Mouse (Mus musculus): ENCODE measurements around the gene Gm43518. TPM values are rescaled to one million over a fixed set of nuclear protein-coding genes. Genes with fewer than 3 reads are reported as not detected.

The Gm43518 gene
- polyA plus RNA-seq, 1 experiment: not detected

GRCm38 (mm10) chr5:123961046-123961445, 33.8 kb downstream of the Gm43518 start:
- Histone ChIP-seq H3K4me1 (ENCODE audit: control insufficient read depth, insufficient read depth, low read length) (no peaks in the 10 kb centered on the region; the same call in 1 of the 2 replicates), H3K27ac (ENCODE audit: control insufficient read depth, insufficient read depth, low read depth, low read length, poor library complexity) (no peak overlapping the region), H3K4me3 (replicated peaks; ENCODE audit: control insufficient read depth, low read depth, low read length) (no peak overlapping the region)
- WGBS: 91% methylated on average over 12 of the region's 12 CpGs
- no peak for TF ChIP-seq POLR2A (IDR thresholded peaks at IDR 0.05; ENCODE audit: borderline replicate concordance, control insufficient read depth, low read depth, low read length)

- Histone ChIP-seq H3K4me1 (ENCODE audit: control insufficient read depth, insufficient read depth, low read length) (no peaks in the 10 kb centered on the region; the same call in 1 of the 2 replicates), H3K4me3 (replicated peaks; ENCODE audit: control insufficient read depth, low read depth, low read length) (no peak overlapping the region), H3K27ac (ENCODE audit: control insufficient read depth, insufficient read depth, low read depth, low read length, poor library complexity) (no peak overlapping the region)
- WGBS: 87% methylated on average over 4 of the region's 4 CpGs
- TF ChIP-seq CTCF (IDR thresholded peaks at IDR 0.05; ENCODE audit: control insufficient read depth, insufficient read depth, low read length) (no peak), POLR2A (IDR thresholded peaks at IDR 0.05; ENCODE audit: borderline replicate concordance, control insufficient read depth, low read depth, low read length) (no peak)
These were observed 37.0 kb downstream of the Gm43518 start for GRCm38 (mm10) chr5:123964208-123964607.

- H3K4me1 ChIP-seq (ENCODE audit: control insufficient read depth, insufficient read depth, low read length): peaks cover 2% of the 10 kb centered on the region
- TF ChIP-seq CTCF (IDR thresholded peaks at IDR 0.05; ENCODE audit: control insufficient read depth, insufficient read depth, low read length): no peak
- 85% methylated on average over 2 of the region's 2 CpGs for WGBS
- no peak overlapping the region for H3K4me3 ChIP-seq (replicated peaks; ENCODE audit: control insufficient read depth, low read depth, low read length)
- H3K27ac ChIP-seq (ENCODE audit: control insufficient read depth, insufficient read depth, low read depth, low read length, poor library complexity): no peak overlapping the region
These were observed 39.5 kb downstream of the Gm43518 start for GRCm38 (mm10) chr5:123966759-123967158.

GRCm38 (mm10) chr5:123968468-123968867, 41.2 kb downstream of the Gm43518 start:
- Histone ChIP-seq H3K4me1 (ENCODE audit: control insufficient read depth, insufficient read depth, low read length) (peaks cover 4% of the 10 kb centered on the region), H3K4me3 (replicated peaks; ENCODE audit: control insufficient read depth, low read depth, low read length) (no peak overlapping the region), H3K27ac (ENCODE audit: control insufficient read depth, insufficient read depth, low read depth, low read length, poor library complexity) (no peak overlapping the region)
- WGBS: 82% methylated on average over 5 of the region's 5 CpGs
- TF ChIP-seq CTCF (IDR thresholded peaks at IDR 0.05; ENCODE audit: control insufficient read depth, insufficient read depth, low read length) (no peak), POLR2A (IDR thresholded peaks at IDR 0.05; ENCODE audit: borderline replicate concordance, control insufficient read depth, low read depth, low read length) (no peak)

- no peak for TF ChIP-seq CTCF (IDR thresholded peaks at IDR 0.05; ENCODE audit: control insufficient read depth, insufficient read depth, low read length)
- TF ChIP-seq POLR2A (IDR thresholded peaks at IDR 0.05; ENCODE audit: borderline replicate concordance, control insufficient read depth, low read depth, low read length): no peak
- no peak overlapping the region for H3K4me3 ChIP-seq (replicated peaks; ENCODE audit: control insufficient read depth, low read depth, low read length)
- H3K4me1 ChIP-seq (ENCODE audit: control insufficient read depth, insufficient read depth, low read length): peaks cover 4% of the 10 kb centered on the region
- no peak overlapping the region for H3K27ac ChIP-seq (ENCODE audit: control insufficient read depth, insufficient read depth, low read depth, low read length, poor library complexity)
- WGBS: 79% methylated on average over 8 of the region's 8 CpGs
These were observed 42.0 kb downstream of the Gm43518 start for GRCm38 (mm10) chr5:123969216-123969615.

- Histone ChIP-seq H3K4me1 (ENCODE audit: control insufficient read depth, insufficient read depth, low read length) (peaks cover 4% of the 10 kb centered on the region), H3K27ac (ENCODE audit: control insufficient read depth, insufficient read depth, low read depth, low read length, poor library complexity) (no peak overlapping the region; the same call in 1 of the 2 replicates), H3K4me3 (replicated peaks; ENCODE audit: control insufficient read depth, low read depth, low read length) (no peak overlapping the region)
- TF ChIP-seq POLR2A (IDR thresholded peaks at IDR 0.05; ENCODE audit: borderline replicate concordance, control insufficient read depth, low read depth, low read length): no peak
- TF ChIP-seq CTCF (IDR thresholded peaks at IDR 0.05; ENCODE audit: control insufficient read depth, insufficient read depth, low read length): no peak
- 70% methylated on average over 4 of the region's 4 CpGs for WGBS
These were observed 43.4 kb downstream of the Gm43518 start for GRCm38 (mm10) chr5:123970576-123970975.

GRCm38 (mm10) chr5:123972453-123972852, 45.2 kb downstream of the Gm43518 start:
- H3K4me1 ChIP-seq (ENCODE audit: control insufficient read depth, insufficient read depth, low read length): peaks cover 7% of the 10 kb centered on the region
- TF ChIP-seq POLR2A (IDR thresholded peaks at IDR 0.05; ENCODE audit: borderline replicate concordance, control insufficient read depth, low read depth, low read length): no peak
- TF ChIP-seq CTCF (IDR thresholded peaks at IDR 0.05; ENCODE audit: control insufficient read depth, insufficient read depth, low read length): no peak
- H3K4me3 ChIP-seq (replicated peaks; ENCODE audit: control insufficient read depth, low read depth, low read length): no peak overlapping the region
- WGBS: 63% methylated on average over 6 of the region's 6 CpGs
- no peak overlapping the region for H3K27ac ChIP-seq (ENCODE audit: control insufficient read depth, insufficient read depth, low read depth, low read length, poor library complexity)

GRCm38 (mm10) chr5:123973299-123974178, 46.3 kb downstream of the Gm43518 start, which contains the start of gene Hip1r:
TSS of gene Hip1r (plus strand) at chr5:123973628.
- TF ChIP-seq CTCF (IDR thresholded peaks at IDR 0.05; ENCODE audit: control insufficient read depth, insufficient read depth, low read length) (no peak), POLR2A (IDR thresholded peaks at IDR 0.05; ENCODE audit: borderline replicate concordance, control insufficient read depth, low read depth, low read length) (peak; percentile 85; the same call in 1 of the 2 replicates)

More at GRCm38 (mm10) chr5:123973299-123974178, 46.3 kb downstream of the Gm43518 start, which contains the start of gene Hip1r:
- Histone ChIP-seq H3K4me3 (replicated peaks; ENCODE audit: control insufficient read depth, low read depth, low read length) (peak within 1 kb of the TSS; percentile 84), H3K4me1 (ENCODE audit: control insufficient read depth, insufficient read depth, low read length) (peaks cover 7% of the 10 kb centered on the region), H3K27ac (ENCODE audit: control insufficient read depth, insufficient read depth, low read depth, low read length, poor library complexity) (peak within 1 kb of the TSS; percentile 97)
- 3% methylated on average over 105 of the region's 106 CpGs for WGBS
